Mouse (Mus musculus) spleen, adult 2 months (tissue): Measurements from ENCODE around the gene Hba-a2. TPM values are rescaled to one million over a fixed set of nuclear protein-coding genes. Genes with fewer than 3 reads are reported as not detected.
"Not testable (repeated sequence)": the region's sequence is repeated elsewhere in the genome, so short reads cannot be mapped to it uniquely, and the experiment has no call there.

Experiments
- DNase-seq, 2 experiments: peaks; one replicate each; pipeline versions ENCODE4 v3.0.0 to v3.0.0-alpha.2; 2012 to 2021; ENCODE audit warnings: low spot score in 2 of 2, low read depth in 1 of 2
- H3K27ac ChIP-seq: fragments of 200-500 bp; 2 replicates; pipeline ENCODE4 v1.5.1; 2012; ENCODE audit warnings: low read length, inconsistent platforms; ENCODE audit not compliant: insufficient read depth
- H3K27me3 ChIP-seq: fragments of 200-500 bp; 2 replicates; pipeline ENCODE4 v1.6.1; 2012; ENCODE audit warnings: mild to moderate bottlenecking, moderate library complexity, low read length, inconsistent platforms; ENCODE audit not compliant: control insufficient read depth, insufficient read depth
- H3K36me3 ChIP-seq: fragments of 200-500 bp; 2 replicates; pipeline ENCODE4 v1.6.1; 2012; ENCODE audit warnings: mild to moderate bottlenecking, low read length, inconsistent platforms; ENCODE audit not compliant: control insufficient read depth, insufficient read depth
- H3K4me1 ChIP-seq: fragments of 200-500 bp; 2 replicates; pipeline ENCODE4 v1.6.1; 2011; ENCODE audit warnings: inconsistent platforms; ENCODE audit not compliant: control insufficient read depth, insufficient read depth, insufficient read length
- H3K4me3 ChIP-seq: fragments of 200-500 bp; 2 replicates; pipeline ENCODE4 v1.5.1; 2011; ENCODE audit warnings: mild to moderate bottlenecking, inconsistent platforms; ENCODE audit not compliant: insufficient read depth, insufficient read length; ENCODE audit errors: extremely low read depth
- CTCF ChIP-seq: fragments of 200-500 bp; IDR thresholded peaks from 2 replicates; pipeline ENCODE4 v1.5.1; 2011; ENCODE audit warnings: mild to moderate bottlenecking, inconsistent platforms; ENCODE audit not compliant: insufficient read depth, insufficient read length, insufficient replicate concordance; ENCODE audit errors: extremely low read depth
- POLR2A ChIP-seq: fragments of 200-500 bp; IDR thresholded peaks from 2 replicates; pipeline ENCODE4 v1.6.1; 2011; ENCODE audit warnings: low read depth, low read length, inconsistent platforms
- WGBS: fragments of 180-500 bp; shearing (Covaris S2); methylation state at CpG from one replicate; pipeline ENCODE4 v1.1.7; 2018; 5-methylcytosine and 5-hydroxymethylcytosine counted together
- polyA plus RNA-seq: library from polyadenylated mRNA; depleted of rRNA; stranded (reverse); fragments of >200 nt; gene quantifications from 2 replicates; pipeline ENCODE4 v1.2.3, GENCODE M21; 2012; rRNA removed

Gene Hba-a2
- polyA plus RNA-seq, result 85,032 and 127,038 TPM in 2 replicates

GRCm38 (mm10) chr11:32296203-32296602 is at the start of gene Hba-a2:
Hba-a2 (plus strand) TSS chr11:32296489.
- H3K36me3 ChIP-seq, H3K4me3 ChIP-seq, H3K27me3 ChIP-seq, H3K27ac ChIP-seq, H3K4me1 ChIP-seq, DNase-seq: not testable (repeated sequence)
- no CpG with 5 or more reads among the region's 4 CpGs for WGBS

- H3K36me3 ChIP-seq, result peaks cover 24% of the 10 kb centered on the region
- no peaks in the 10 kb centered on the region; the same call in 1 of the 2 replicates for H3K4me1 ChIP-seq
- 0 out of 2 replicates have a peak overlapping the region, but pooled peaks have one; percentile 37 for H3K27ac ChIP-seq
- H3K4me3 ChIP-seq, result no peak overlapping the region
- no peak for TF ChIP-seq POLR2A
- no peak for TF ChIP-seq CTCF
- no peaks in the 10 kb centered on the region for H3K27me3 ChIP-seq
- no peak for DNase-seq
Measured at GRCm38 (mm10) chr11:32247068-32247467, 49.2 kb upstream of the Hba-a2 start.

- 92% methylated on average over 3 of the region's 3 CpGs for WGBS
- no peak for TF ChIP-seq CTCF
- TF ChIP-seq POLR2A, result no peak
- Histone ChIP-seq H3K4me1 (no peaks in the 10 kb centered on the region; the same call in 1 of the 2 replicates), H3K27ac (no peak overlapping the region), H3K4me3 (no peak overlapping the region), H3K36me3 (peaks cover 27% of the 10 kb centered on the region), H3K27me3 (no peaks in the 10 kb centered on the region)
- no peak for DNase-seq
Measured at GRCm38 (mm10) chr11:32248350-32248749, 47.9 kb upstream of the Hba-a2 start.

GRCm38 (mm10) chr11:32250880-32251763 is 45.2 kb upstream of the Hba-a2 start:
- no peaks in the 10 kb centered on the region for H3K27me3 ChIP-seq
- DNase-seq, result no peak
- peak overlapping the region; percentile 28; the same call in 1 of the 2 replicates for H3K27ac ChIP-seq
- H3K4me1 ChIP-seq, result no peaks in the 10 kb centered on the region
- peaks cover 25% of the 10 kb centered on the region for H3K36me3 ChIP-seq
- TF ChIP-seq POLR2A (no peak), CTCF (no peak)
- whole genome bisulfite sequencing, result 92% methylated on average over 8 of the region's 8 CpGs
- no peak overlapping the region for H3K4me3 ChIP-seq

GRCm38 (mm10) chr11:32253121-32253520 is 43.2 kb upstream of the Hba-a2 start:
- no peak overlapping the region for H3K4me3 ChIP-seq
- no peak for DNase-seq
- H3K27ac ChIP-seq, result no peak overlapping the region
- no peak for TF ChIP-seq POLR2A
- no peak for TF ChIP-seq CTCF
- 100% methylated on average over 1 of the region's 1 CpGs for WGBS
- peaks cover 16% of the 10 kb centered on the region for H3K36me3 ChIP-seq
- no peaks in the 10 kb centered on the region for H3K4me1 ChIP-seq
- H3K27me3 ChIP-seq, result no peaks in the 10 kb centered on the region

GRCm38 (mm10) chr11:32256146-32256545 is 40.1 kb upstream of the Hba-a2 start:
- no peak overlapping the region for H3K27ac ChIP-seq
- 86% methylated on average over 1 of the region's 1 CpGs for WGBS
- no peak overlapping the region for H3K4me3 ChIP-seq
- H3K36me3 ChIP-seq, result peaks cover 13% of the 10 kb centered on the region
- H3K27me3 ChIP-seq, result no peaks in the 10 kb centered on the region
- DNase-seq, result no peak
- H3K4me1 ChIP-seq, result no peaks in the 10 kb centered on the region
- TF ChIP-seq POLR2A (no peak), CTCF (no peak)

- H3K27me3 ChIP-seq, result no peaks in the 10 kb centered on the region
- peak overlapping the region; percentile 7; the same call in 1 of the 2 replicates for H3K27ac ChIP-seq
- H3K4me3 ChIP-seq, result no peak overlapping the region
- peaks cover 14% of the 10 kb centered on the region for H3K36me3 ChIP-seq
- WGBS, result 88% methylated on average over 3 of the region's 3 CpGs
- H3K4me1 ChIP-seq, result no peaks in the 10 kb centered on the region
- TF ChIP-seq CTCF (no peak), POLR2A (no peak)
- DNase-seq, result no peak
Measured at GRCm38 (mm10) chr11:32256566-32256965, 39.7 kb upstream of the Hba-a2 start.
